Mouse (Mus musculus) urinary bladder, postnatal 4 days (tissue): ENCODE measurements around the gene Map4k4.

Experiments
- DNase-seq, 2 experiments: peaks; one replicate each; pipeline ENCODE4 v3.0.0; 2021 to 2022; ENCODE audit warnings: low spot score in 2 of 2

Map4k4 gene

DNA sequence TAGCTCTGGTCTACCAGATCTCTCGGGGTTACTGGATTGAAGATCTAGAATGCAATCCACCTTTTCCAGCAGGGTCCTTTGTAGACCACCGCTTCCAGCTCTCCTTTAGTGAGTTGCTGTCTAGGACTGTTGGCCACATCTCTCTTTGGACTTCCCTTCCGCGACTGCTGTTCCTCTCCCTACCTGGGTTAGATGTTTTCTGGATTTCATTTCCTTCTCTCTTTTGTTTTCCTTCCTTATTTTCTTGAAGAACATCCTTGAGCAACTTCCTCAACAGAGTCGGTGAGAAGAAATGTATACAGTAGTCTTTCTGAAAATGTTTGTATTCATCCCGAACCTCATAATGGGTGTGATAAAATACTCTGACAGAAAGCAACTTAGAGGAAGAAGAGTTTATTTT, 137.1 kb downstream of the Map4k4 start:
- no peak for DNase-seq

DNA sequence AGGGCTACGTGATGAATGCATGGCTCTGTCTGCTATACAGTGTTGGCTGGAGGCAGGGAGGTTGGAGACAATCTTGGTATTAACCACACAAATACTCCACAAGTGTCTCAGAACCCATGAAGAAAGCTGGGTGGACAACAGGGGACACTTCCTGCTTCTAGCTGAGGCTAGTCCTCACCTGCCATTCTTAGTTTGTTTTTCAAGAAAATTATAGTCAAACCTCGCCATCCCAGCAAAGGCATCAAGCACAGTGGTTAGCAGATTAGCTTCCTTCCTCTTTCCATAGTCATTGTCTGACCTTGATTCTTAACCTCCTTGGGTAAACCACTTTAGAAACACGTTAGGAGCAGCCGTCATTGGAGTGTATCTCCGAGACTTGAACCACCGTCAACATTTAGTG, 145.0 kb downstream of the Map4k4 start:
- no peak for DNase-seq

DNA sequence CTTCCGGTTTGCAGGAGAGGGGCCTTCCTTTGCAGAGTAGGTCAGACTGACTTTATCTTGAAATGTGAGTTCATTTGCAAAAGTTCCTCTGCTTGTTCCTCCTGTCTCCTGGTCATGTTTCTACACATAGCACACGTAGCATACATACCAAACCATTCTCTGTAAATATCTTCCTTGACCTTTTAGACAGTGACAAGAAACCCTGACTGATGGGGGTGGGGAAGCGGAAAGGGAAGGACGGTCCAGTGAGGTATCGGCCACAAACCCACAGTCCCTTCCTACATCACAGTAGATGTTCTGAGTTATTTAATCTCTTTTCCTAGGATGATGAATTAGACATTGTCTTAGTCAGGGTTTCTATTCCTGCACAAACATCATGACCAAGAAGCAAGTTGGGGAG, 145.9 kb downstream of the Map4k4 start:
- no peak for DNase-seq

DNA sequence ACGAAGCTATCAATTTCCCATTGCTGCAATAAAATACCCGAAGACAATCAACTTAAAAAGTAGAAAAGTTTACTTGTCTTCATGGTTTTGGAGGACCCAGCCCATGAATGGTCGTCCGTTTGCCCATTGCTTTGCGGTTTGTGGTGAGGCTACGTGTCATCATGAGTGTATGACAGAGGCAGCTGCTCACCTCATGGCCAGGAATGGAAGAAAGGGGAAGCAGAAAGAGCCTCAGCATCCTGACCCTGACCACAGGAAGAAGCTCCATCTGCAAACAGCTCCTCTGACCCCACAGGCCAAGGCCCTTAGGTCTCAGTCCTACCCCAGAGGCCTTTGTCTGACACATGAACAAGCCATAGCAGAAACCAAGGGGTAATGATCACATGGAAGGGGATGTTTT, 150.4 kb downstream of the Map4k4 start:
- no peak for DNase-seq

DNA sequence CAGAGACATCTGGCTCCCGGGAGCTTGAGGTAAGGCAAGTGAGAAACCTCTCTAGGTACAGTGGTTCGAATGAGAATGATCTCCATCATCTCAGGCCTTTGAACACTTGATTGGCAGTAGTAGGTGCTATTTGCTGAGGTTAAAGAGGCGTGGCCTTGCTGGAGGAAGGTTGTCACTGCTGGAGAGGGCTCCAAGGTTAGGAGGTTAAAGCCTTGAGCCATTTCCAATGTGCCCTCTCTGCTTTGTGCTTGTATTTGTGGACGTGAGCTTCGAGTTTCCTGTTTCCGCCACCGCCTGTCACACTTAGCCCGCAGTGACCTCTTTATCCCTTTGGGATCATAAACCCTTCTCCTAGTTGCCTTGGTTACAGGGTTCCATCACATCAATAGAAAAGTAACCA, 151.4 kb downstream of the Map4k4 start:
- no peak for DNase-seq

DNA sequence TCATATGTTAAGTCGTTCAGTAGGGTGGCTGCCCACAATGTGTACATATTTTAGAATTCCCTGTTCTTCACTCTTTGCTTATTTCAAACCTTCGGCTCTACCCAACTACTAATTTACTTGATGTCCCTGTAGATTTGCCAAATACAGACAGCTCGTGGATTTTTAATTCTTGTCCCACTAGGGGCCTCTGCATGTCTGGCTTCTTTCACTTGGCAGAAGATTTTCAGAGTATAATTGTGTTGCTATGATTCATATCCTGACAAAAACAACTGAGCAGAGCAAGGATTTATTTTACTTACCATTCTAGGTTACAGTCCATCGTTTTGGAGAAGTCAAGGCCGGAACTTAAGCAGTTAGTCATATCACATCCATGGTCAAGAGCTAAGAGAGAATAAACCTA, 152.4 kb downstream of the Map4k4 start:
- DNase-seq: no peak

DNA sequence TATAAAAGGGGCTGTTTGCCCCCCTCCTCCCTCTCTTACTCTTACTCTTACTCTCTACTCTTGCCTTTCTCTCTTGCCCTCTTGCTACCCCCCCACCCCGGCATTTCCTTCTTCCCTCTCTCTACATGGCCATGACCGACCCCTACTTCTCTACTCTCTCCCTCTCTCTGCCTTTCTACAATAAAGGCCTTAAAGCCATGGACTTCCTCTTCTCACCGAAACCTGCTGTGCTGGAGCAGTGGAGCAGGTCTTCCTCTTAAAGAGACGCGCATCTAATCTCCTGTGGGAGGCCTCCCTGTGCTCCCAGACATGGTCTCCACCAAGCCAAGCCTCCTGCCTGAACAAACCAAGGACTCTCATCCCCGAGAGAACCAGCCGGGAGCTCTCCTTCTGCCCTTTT, 154.3 kb downstream of the Map4k4 start:
- no peak for DNase-seq

DNA sequence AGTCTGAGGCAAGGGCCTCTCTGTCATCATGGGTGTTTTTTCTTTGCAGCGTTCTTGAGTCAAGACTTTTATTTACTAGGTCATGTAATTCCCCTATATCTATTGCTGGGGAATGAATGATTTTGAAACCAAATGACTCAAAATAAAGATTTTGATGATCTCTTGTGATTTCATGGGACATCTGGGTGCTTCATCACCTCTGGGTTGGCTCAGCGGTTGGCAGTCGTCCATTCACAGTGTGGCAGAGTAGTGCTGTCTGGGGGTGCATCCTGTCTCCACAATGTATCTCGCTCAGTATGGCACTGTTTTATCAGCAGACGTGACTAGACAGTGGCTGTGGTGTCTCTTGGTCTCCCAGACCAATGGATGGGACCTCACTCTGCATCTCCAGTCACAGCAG, 155.2 kb downstream of the Map4k4 start:
- no peak for DNase-seq

DNA sequence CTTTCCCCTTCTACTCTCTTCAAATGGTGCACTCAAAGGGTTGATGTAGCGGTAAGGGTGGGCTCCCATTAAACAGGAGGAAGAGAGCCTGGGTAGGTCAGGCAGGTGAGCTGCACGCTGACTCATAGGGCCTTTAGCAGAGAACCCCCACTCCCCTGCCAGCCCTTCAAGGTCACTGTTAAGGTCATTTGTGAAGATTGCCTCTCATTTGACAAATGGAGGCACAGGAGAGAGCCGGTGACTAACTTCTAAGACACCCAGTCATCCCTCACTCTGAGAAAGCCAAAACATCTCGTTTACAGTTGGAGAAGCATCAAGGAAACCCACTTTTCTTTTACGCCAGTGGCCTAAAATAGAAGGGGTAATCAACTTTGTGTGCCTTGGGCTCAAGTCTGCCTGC, 156.6 kb downstream of the Map4k4 start:
- DNase-seq: no peak

DNA sequence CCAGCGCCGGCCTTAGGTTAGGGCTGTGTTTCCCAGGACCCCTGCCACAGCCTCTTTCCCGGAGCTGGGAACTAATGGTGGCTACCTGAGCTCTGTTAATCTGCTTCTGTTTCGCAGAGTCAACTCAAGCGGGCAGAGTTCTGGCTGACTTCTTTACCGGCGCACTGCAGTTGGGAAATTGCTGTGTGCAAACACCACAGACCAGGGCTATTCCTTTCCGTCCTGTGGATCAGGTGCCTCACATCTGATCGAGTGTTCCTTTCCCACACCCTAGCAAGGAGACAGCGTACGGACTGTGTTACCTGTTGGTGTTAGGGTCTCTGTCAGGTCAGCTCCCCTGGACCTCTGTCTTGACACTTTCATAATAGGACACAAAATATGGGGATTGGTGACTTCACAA, 157.3 kb downstream of the Map4k4 start:
- no peak for DNase-seq

DNA sequence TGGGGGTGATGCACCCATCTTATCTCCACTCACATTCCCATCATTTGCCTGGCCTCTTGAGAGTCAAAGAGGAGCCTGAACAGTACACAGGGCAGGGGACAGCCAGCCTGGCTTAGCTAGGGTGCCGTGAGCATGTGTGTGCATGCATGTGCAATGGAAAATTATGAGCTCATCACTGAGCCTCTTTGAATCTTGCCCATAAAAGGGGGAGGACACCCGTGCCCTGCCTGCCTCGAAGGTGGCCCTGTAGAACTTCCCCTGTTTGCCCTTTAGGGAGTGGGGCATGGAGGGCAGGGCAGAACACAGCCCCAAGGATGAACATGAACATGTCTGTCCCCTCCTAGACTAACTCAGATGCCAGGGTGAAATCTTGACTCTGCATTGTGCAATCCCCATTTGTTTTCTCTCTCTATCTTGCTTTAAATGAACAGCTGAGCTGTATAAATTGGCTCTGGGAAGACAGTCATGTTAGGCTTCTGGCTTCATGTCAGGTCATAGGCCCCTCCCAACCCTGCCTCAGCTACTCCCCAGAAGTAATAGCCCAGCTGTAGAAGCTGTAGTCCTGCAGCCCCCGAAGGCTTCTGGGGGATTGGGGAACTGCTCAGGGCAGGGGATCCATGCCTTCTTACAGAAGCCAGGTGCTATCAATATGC, 158.5 kb downstream of the Map4k4 start:
- peak in 1 of 2 experiments; percentile 42 for DNase-seq

DNA sequence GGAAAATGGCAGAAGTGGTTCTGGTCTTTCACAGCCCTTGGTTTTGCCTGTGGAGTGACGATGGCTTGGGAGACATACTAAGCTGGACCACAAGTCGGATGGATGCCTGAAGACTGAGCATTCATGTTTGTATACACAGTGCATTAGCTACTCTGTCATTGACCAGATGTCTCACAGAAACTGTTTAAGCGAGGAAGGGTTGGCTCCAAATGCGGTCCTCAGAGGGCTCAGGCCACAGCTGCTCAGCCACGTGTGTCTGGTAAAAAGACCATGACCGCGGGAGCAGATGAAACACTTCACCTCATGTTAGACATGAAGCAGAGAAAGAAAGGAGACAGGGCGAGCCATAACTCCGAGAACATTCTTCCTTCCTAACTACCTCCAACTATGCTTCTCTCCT, 160.6 kb downstream of the Map4k4 start:
- no peak for DNase-seq

DNA sequence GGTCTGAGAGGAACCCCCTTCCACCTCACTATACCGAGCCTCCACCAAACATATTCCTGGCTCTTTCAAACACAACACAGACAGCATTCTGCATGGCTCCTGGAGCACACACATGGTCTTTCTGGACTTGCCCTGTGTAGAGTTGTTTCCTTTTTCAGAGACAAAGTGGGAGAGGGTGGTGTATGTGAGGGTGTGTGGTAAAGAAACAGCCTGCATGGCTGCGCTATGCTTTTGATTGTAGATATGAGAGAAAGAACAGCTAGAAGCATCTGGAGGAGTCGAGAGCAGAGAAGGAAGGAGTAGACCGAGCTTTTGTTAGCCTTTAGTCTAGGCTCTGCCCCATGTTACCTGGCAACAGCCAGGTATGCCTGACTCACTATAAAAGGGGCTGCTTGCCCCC, 162.7 kb downstream of the Map4k4 start:
- DNase-seq: no peak

DNA sequence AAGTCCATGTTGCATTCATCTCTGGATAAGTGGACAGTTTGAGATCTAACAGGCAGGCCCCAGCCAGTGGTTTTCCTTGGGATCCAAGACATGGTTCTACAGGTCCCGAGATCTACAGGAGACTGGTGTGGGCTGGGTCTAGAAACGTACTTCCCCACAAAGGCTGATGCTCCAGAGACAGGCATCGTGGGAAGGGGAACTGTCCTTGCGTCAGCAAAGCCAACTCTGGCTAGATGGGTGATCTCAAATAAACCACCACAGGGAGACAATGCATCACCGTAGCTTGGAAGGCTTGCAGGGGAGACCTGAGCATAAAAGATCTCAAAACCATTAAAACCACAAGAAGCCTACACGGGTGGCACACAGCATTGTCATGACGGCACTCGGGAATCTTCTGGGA, 163.8 kb downstream of the Map4k4 start:
- DNase-seq: no peak

DNA sequence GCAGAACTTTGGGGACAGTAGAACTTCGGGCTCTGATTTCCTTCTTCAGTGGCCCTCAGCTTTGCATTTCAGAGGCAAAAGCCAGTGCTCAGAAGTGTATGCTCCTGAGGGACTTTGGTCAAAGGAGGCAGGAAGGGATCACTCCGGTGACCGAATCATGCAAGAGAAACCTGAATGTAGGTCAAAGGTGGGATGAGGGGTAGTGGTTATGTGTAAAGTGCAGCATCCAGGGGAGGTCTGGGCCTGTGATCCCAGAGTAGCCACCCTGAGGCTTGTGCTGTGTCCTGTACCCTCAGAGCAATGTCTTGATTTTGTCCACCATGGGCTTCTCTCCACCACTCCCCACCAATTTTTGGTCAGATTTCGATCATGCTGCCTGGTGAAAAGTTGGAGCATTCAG, 171.8 kb downstream of the Map4k4 start:
- DNase-seq: no peak

DNA sequence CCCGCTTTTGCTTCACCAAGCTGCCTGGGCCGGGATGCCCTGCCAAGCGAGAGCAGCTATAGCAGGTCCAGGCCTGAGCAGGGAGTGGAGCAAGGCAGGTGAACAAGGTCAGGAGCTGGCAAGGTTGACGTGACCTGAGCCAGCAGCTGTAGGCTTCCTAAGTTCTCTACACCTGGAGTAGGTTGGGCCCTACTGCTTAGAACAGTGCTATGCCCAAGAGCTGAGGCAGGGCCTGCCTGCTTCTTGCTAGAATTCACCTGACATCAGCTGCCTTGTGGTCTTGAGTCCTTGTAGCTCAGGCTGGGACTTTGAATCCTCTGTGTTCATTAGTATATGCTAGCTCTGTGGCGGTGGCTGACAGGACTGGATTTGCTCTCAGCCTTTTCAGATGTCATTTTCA, 173.1 kb downstream of the Map4k4 start, which contains the start of gene Il1r2:
Il1r2 (plus strand) TSS at position 301 of the 400 bp plus-strand sequence.
- DNase-seq: no peak
